Mouse (Mus musculus): Measurements from ENCODE around the gene Arhgef7. TPM values are rescaled to one million over a fixed set of nuclear protein-coding genes. Genes with fewer than 3 reads are reported as not detected.

Arhgef7 gene
- polyA plus RNA-seq, 1 experiment from 2014 or later, result 73.1 TPM

DNA sequence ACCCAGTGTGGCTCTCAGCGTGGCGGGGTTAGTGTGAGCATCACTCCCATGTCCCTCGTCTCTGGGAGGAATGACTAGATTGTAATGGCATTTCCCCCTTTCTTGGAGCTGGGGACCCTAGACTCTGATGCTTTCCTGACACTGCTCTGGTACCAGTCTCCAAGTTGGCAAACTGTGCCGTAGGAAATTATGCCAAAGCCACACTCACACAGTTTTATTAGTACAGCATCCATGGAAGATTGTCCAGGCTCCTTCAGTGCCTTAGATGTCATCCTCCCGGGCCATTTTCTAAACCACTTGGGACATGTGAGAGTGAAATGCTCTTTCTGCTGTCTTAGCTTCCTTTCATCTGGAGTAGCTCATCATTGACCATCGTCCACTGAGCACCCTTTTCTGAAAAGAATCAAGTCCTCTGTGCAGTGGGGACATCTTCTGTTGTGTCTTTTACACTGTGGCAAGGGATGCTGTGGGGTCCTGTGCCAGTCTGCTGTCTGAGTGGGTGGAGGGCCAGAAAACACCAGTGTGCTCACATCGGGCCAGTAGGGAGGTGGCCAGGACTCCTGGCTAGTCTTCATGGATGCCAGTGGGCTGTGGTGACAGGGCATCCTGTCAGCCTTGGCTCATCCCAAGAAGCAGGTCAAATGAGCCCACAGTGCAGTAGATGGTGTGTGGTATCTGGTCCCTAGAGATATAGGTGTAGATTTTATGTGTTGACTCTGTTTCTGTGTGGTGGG lies 56.5 kb downstream of the Arhgef7 start:
- WGBS, result 91% methylated on average over 7 of the region's 7 CpGs
- no peak overlapping the region for H3K27ac ChIP-seq (replicated peaks)

DNA sequence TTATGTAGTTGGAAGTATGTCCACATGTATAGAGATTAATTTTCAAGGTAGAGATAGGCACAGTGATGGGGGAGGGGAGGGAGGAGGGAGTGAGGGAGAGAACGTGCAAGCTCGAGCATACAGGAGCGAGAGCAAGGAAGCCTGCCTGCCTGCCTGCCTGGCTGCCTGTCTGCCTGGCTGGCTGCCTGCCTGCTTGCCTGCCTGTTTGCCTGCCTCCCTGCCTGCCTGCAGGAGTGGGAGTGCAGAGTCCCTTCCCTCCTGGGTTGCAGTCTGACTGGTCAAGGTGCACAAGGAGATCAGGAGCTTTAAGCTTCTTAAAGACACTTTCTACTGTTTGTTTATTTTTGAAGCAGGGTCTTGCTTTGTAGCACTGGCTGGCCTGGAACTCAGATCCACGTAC lies 57.6 kb downstream of the Arhgef7 start:
- Histone ChIP-seq H3K27ac (replicated peaks) (no peak overlapping the region), H3K9ac (replicated peaks) (no peak overlapping the region), H3K9me3 (no peaks in the 10 kb centered on the region), H3K4me3 (no peak overlapping the region), H3K27me3 (no peaks in the 10 kb centered on the region), H3K36me3 (peaks cover 52% of the 10 kb centered on the region), H3K4me2 (replicated peaks) (no peak overlapping the region), H3K4me1 (no peaks in the 10 kb centered on the region)
- 67% methylated on average over 4 of the region's 4 CpGs for WGBS
- no peak for ATAC-seq (ENCODE audit: low FRiP score, low read depth)

More for the DNA sequence above, 56.5 kb downstream of the Arhgef7 start:
- no peak for ATAC-seq (ENCODE audit: low FRiP score, low read depth)
- Histone ChIP-seq H3K27me3 (no peaks in the 10 kb centered on the region), H3K4me3 (no peak overlapping the region), H3K36me3 (peaks cover 52% of the 10 kb centered on the region), H3K9me3 (no peaks in the 10 kb centered on the region), H3K4me1 (no peaks in the 10 kb centered on the region), H3K9ac (replicated peaks) (no peak overlapping the region), H3K4me2 (replicated peaks) (no peak overlapping the region)

DNA sequence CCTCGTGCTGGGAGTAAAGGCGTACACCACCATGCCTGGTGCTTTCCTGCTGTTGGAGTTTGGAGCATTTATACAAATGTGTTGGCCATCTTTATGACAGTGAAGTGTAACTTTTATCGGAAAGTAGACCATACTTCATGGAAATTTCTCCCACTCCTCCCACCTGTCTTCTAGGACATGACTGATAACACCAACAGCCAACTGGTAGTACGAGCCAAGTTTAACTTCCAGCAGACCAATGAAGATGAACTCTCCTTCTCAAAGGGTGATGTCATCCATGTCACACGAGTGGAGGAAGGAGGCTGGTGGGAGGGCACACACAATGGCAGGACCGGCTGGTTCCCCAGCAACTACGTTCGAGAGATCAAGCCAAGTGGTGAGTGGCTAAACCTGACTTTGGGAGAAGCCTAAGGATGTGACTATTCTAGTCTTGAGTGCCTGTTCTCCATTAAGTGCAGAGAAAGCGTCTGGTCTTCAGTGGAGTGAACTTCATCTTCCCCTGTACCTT lies 58.1 kb downstream of the Arhgef7 start:
- Histone ChIP-seq H3K4me2 (replicated peaks) (no peak overlapping the region), H3K9ac (replicated peaks) (no peak overlapping the region), H3K4me1 (no peaks in the 10 kb centered on the region), H3K4me3 (no peak overlapping the region), H3K9me3 (no peaks in the 10 kb centered on the region), H3K27ac (replicated peaks) (no peak overlapping the region), H3K36me3 (peaks cover 52% of the 10 kb centered on the region), H3K27me3 (no peaks in the 10 kb centered on the region)
- ATAC-seq (ENCODE audit: low FRiP score, low read depth), result no peak
- WGBS, result 92% methylated on average over 9 of the region's 9 CpGs

DNA sequence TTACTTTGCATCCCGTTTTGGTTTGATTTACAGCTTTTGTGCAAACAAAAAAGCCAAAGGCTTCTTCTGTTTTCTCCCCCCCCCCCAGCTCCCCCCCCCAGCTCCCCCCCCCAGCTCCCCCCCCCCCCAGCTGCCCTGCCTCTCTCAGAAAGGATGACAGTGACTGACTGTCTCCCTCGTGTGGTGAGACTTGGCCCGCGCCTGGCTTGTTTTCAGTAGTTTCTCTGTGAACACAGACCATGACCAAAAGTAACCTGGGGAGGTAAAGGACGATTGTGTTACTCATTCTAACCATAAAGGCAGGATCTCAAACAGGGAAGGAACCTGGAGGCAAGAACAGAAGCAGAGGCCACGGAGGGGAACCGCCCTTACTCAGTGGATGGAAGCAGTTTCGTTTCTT lies 60.7 kb downstream of the Arhgef7 start:
- peaks cover 51% of the 10 kb centered on the region for H3K36me3 ChIP-seq

DNA sequence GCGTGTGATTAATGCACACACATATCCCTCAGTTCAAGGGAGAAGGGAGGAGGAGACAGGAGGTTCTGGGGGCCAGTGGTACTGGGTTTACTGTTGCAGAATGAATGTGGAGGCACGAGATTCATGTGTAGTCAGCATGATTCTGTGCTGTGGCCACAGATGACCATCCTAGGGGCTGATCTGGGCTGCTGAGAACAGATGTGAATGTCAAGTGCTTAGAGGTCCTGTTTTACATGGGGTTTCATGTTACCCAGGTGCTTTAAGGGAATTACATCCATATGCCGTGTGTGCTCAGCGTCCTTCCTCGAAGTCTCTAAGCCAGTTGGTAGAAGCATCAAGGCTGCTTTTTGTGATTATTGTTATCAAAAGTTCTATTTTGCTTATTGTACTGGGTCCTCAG lies 61.6 kb downstream of the Arhgef7 start:
- Histone ChIP-seq H3K27me3 (no peaks in the 10 kb centered on the region), H3K9ac (replicated peaks) (no peak overlapping the region), H3K4me2 (replicated peaks) (no peak overlapping the region), H3K4me3 (no peak overlapping the region), H3K9me3 (no peaks in the 10 kb centered on the region), H3K36me3 (peaks cover 46% of the 10 kb centered on the region), H3K4me1 (no peaks in the 10 kb centered on the region), H3K27ac (replicated peaks) (no peak overlapping the region)
- ATAC-seq (ENCODE audit: low FRiP score, low read depth), result no peak
- 95% methylated on average over 5 of the region's 5 CpGs for WGBS

More for the DNA sequence above, 60.7 kb downstream of the Arhgef7 start:
- no peaks in the 10 kb centered on the region for H3K27me3 ChIP-seq
- WGBS, result 72% methylated on average over 8 of the region's 8 CpGs
- H3K9me3 ChIP-seq, result no peaks in the 10 kb centered on the region
- H3K4me2 ChIP-seq (replicated peaks), result no peak overlapping the region
- H3K9ac ChIP-seq (replicated peaks), result no peak overlapping the region
- H3K27ac ChIP-seq (replicated peaks), result no peak overlapping the region
- no peak for ATAC-seq (ENCODE audit: low FRiP score, low read depth)
- no peak overlapping the region for H3K4me3 ChIP-seq
- H3K4me1 ChIP-seq, result no peaks in the 10 kb centered on the region

DNA sequence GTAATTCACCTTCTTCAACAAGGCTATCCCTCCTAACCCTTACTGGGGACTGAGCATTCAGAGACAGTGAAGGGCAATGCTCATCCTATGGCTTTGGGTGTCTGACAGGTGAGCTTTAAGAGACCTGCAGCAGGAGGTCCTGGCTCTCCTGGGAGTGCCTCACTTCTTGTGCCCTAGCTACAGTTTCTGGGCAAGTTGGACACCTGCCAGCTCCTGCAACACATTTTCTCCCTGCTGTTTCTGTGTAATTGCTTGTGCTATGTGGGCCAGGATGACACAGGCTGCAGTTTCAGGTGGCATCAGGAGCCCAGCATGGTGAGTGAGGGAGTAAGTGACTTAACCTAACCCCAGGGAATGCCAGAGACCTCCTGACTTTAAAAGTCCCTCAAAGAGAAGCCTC lies 67.4 kb downstream of the Arhgef7 start:
- Histone ChIP-seq H3K4me2 (replicated peaks) (no peak overlapping the region), H3K9ac (replicated peaks) (no peak overlapping the region), H3K9me3 (no peaks in the 10 kb centered on the region), H3K36me3 (peaks cover 45% of the 10 kb centered on the region), H3K27me3 (no peaks in the 10 kb centered on the region), H3K27ac (replicated peaks) (no peak overlapping the region), H3K4me3 (no peak overlapping the region), H3K4me1 (peaks cover 5% of the 10 kb centered on the region; the same call in 1 of the 2 replicates)
- no peak for ATAC-seq (ENCODE audit: low FRiP score, low read depth)

DNA sequence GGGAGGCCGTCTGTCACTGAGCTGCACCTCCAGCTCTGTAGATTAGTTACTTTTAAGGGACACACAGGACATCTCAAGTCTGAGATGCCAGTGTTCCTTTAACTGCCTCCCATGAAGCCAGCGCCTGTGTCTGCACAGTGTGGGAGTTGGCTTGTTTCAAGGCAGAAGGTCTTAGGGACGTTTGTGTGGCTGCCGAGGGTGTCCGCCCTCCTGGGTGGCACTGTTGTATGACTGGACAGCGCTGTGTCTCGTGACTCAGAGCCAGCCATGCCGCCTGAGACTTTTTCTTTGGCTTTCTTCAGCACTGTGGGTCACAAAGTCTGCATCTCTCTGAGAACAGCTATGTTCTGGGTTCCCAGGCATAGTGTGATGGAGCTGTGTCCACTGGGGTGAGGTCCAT lies 69.6 kb downstream of the Arhgef7 start:
- Histone ChIP-seq H3K9ac (replicated peaks) (no peak overlapping the region), H3K4me1 (peaks cover 5% of the 10 kb centered on the region; the same call in 1 of the 2 replicates), H3K4me2 (replicated peaks) (no peak overlapping the region), H3K36me3 (peaks cover 44% of the 10 kb centered on the region), H3K4me3 (no peak overlapping the region), H3K27me3 (no peaks in the 10 kb centered on the region), H3K27ac (replicated peaks) (no peak overlapping the region), H3K9me3 (no peaks in the 10 kb centered on the region)
- 82% methylated on average over 8 of the region's 8 CpGs for WGBS
- no peak for ATAC-seq (ENCODE audit: low FRiP score, low read depth)

DNA sequence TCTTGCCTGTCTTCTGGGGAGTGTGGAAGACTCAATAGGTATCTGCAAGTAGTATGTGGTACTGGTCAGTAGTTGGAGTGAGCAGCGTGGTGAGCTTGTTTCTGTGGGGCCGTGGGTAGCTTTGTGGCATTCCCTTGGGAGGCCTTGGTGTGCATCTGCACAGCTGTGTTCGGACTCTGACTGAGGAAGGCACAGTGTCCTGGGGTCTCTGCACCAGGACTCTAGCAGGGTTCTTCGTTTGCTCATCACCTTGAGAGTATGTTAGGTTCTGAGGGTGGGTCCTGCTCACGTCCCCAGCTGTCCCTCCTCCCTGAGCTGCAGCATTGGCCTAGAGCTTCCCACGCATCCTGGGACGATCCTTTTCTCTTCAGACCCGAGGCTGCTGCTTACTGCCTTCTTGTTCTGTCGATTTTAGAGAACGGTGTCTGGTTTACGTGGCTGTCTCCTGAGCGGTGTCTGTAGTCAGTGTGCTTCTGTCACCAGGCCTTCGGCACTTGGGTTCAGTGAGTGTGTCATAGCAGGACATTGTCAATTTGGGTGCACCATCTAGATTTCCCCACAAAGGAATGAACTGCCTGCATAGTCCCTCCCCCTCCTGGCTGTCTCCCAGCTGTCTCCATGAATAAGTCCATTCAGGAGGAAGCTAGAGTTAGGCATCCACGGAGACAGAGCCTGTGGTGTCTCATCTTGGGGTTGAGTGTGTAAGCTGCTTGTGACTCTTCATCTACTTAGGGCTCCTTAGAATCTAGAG lies 70.4 kb downstream of the Arhgef7 start:
- Histone ChIP-seq H3K4me2 (replicated peaks) (no peak overlapping the region), H3K4me3 (no peak overlapping the region), H3K9me3 (no peaks in the 10 kb centered on the region), H3K27me3 (no peaks in the 10 kb centered on the region), H3K27ac (replicated peaks) (peak overlapping the region; percentile 6; the same call in 1 of the 2 replicates), H3K4me1 (peaks cover 5% of the 10 kb centered on the region; the same call in 1 of the 2 replicates), H3K9ac (replicated peaks) (no peak overlapping the region), H3K36me3 (peaks cover 43% of the 10 kb centered on the region)
- ATAC-seq (ENCODE audit: low FRiP score, low read depth), result no peak
- 84% methylated on average over 14 of the region's 14 CpGs for WGBS

DNA sequence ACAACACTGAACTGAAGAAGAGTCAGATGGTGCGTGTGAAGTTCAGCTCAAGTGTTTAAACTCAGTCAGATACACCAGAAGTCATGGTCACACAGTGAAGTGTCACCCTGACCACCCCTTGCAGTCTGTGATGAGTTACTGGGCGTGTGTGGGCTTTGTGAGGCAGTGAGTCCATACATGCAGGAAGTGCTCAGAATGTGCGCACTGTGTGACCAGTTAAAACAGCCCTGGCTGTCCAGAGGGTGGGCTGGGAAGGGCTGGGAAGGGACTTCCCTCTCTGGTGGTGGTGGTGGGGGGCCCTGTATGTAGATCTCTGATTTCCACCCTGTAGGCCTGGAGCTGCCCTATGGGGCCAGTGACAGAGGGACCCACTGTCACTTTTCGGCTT lies 71.0 kb downstream of the Arhgef7 start:
- 90% methylated on average over 4 of the region's 4 CpGs for WGBS
- H3K27ac ChIP-seq (replicated peaks), result no peak overlapping the region; the same call in 1 of the 2 replicates

DNA sequence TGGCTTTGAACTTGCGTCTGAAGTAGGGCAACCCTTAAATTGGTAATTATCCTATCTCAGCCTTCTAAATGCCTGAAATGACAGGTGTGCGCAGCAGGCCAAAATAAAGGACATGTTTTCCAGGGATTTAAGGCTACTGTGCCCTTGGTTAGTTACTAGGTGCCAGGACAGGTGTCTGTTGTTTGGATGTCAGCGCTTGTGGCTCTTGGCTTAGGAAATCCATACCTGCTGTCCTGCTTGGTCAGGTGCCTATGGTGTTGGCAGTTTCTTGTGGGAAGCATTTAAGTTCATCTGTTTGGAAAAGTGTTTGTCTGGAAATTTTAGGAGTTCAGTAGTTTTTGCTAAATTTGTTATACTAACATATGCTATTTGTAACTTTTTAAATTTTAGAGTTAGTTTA lies 71.6 kb downstream of the Arhgef7 start:
- WGBS, result 93% methylated on average over 3 of the region's 3 CpGs
- Histone ChIP-seq H3K36me3 (peaks cover 50% of the 10 kb centered on the region), H3K4me1 (peaks cover 5% of the 10 kb centered on the region; the same call in 1 of the 2 replicates), H3K4me3 (no peak overlapping the region), H3K27ac (replicated peaks) (no peak overlapping the region), H3K27me3 (no peaks in the 10 kb centered on the region), H3K4me2 (replicated peaks) (no peak overlapping the region), H3K9me3 (no peaks in the 10 kb centered on the region), H3K9ac (replicated peaks) (no peak overlapping the region)
- ATAC-seq (ENCODE audit: low FRiP score, low read depth), result no peak

More for the DNA sequence above, 71.0 kb downstream of the Arhgef7 start:
- Histone ChIP-seq H3K9ac (replicated peaks) (no peak overlapping the region), H3K4me2 (replicated peaks) (no peak overlapping the region), H3K36me3 (peaks cover 44% of the 10 kb centered on the region), H3K27me3 (no peaks in the 10 kb centered on the region), H3K4me1 (peaks cover 5% of the 10 kb centered on the region; the same call in 1 of the 2 replicates), H3K9me3 (no peaks in the 10 kb centered on the region), H3K4me3 (no peak overlapping the region)
- no peak for ATAC-seq (ENCODE audit: low FRiP score, low read depth)

DNA sequence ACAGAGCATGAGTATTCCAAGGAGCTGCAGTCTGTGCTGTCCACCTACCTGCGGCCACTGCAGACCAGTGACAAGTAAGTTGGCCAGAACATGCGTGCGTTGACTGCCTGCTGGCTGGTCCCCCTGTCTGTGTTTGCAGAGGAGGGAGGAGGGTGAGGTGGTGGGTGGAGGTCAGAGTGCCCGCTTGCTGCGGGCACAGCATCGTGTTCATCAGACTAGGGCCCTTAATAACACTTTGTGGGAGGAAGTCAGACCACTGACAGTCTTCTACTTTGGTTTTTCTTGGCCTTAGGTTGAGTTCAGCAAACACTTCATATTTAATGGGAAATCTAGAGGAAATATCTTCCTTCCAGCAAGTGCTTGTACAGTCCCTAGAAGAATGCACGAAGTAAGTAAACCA lies 73.0 kb downstream of the Arhgef7 start:
- Histone ChIP-seq H3K4me3 (no peak overlapping the region), H3K4me2 (replicated peaks) (no peak overlapping the region), H3K4me1 (peaks cover 5% of the 10 kb centered on the region; the same call in 1 of the 2 replicates), H3K36me3 (peaks cover 59% of the 10 kb centered on the region), H3K9ac (replicated peaks) (no peak overlapping the region), H3K9me3 (no peaks in the 10 kb centered on the region), H3K27ac (replicated peaks) (no peak overlapping the region), H3K27me3 (no peaks in the 10 kb centered on the region)
- no peak for ATAC-seq (ENCODE audit: low FRiP score, low read depth)
- 94% methylated on average over 7 of the region's 7 CpGs for WGBS

DNA sequence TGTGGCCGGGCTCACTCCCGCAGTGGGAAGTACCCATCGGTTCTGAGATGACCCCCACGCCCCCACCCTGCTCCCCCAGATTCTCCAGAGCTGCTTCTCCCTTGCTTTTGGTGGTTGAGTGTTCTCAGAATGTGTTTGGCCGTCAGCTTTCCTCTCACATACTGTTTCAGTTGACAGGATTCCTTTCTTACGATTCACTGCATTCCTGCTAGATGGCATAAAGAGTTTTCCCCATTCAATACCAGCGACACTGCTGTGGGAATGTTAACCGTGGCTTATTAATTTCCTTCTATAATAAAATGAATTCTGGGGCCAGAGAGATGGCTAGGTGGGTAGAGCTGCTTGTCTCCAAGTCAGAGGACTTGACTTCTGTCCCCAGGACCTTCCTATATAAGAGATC lies 74.0 kb downstream of the Arhgef7 start:
- Histone ChIP-seq H3K9me3 (no peaks in the 10 kb centered on the region), H3K36me3 (peaks cover 64% of the 10 kb centered on the region), H3K4me1 (peaks cover 5% of the 10 kb centered on the region; the same call in 1 of the 2 replicates), H3K27ac (replicated peaks) (no peak overlapping the region), H3K27me3 (no peaks in the 10 kb centered on the region), H3K9ac (replicated peaks) (no peak overlapping the region), H3K4me2 (replicated peaks) (no peak overlapping the region), H3K4me3 (no peak overlapping the region)
- ATAC-seq (ENCODE audit: low FRiP score, low read depth), result no peak
- WGBS, result 49% methylated on average over 8 of the region's 8 CpGs
